Mouse (Mus musculus) hindbrain, postnatal 0 days (tissue): ENCODE measurements around the gene Atp2c1. TPM values are rescaled to one million over a fixed set of nuclear protein-coding genes. Genes with fewer than 3 reads are reported as not detected.

Experiments
- ATAC-seq: fragments of 200-750 bp; cut with Nextera tagmentation; 2 replicates; pipeline ENCODE4 v1.8.0; 2017; ENCODE audit warnings: mild to moderate bottlenecking, moderate TSS enrichment, moderate library complexity
- DNase-seq: peaks from one replicate; pipeline ENCODE4 v3.0.0-alpha.2; 2015; ENCODE audit warnings: low spot score
- H3K27ac ChIP-seq: fragments of 300-500 bp; sonication (generic); 2 replicates; pipeline ENCODE4 v1.5.1; 2014; ENCODE audit warnings: mild to moderate bottlenecking
- H3K27me3 ChIP-seq: fragments of 300-500 bp; sonication (generic); 2 replicates; pipeline ENCODE4 v1.6.1; 2014; ENCODE audit warnings: low read length, mixed read lengths; ENCODE audit not compliant: insufficient read depth
- H3K36me3 ChIP-seq: fragments of 300-500 bp; sonication (generic); 2 replicates; pipeline ENCODE4 v1.6.1; 2014; ENCODE audit warnings: low read length, mixed read lengths; ENCODE audit not compliant: insufficient read depth
- H3K4me1 ChIP-seq: fragments of 300-500 bp; sonication (generic); 2 replicates; pipeline ENCODE4 v1.6.1; 2014; ENCODE audit warnings: antibody characterized with exemption, low read length, mixed read lengths; ENCODE audit not compliant: insufficient read depth
- H3K4me2 ChIP-seq: fragments of 300-500 bp; sonication (generic); 2 replicates; pipeline ENCODE4 v1.6.1; 2014; ENCODE audit warnings: low read depth, mild to moderate bottlenecking, low read length, moderate library complexity, mixed read lengths
- H3K4me3 ChIP-seq: fragments of 300-500 bp; sonication (generic); 2 replicates; pipeline ENCODE4 v1.5.1; 2014; ENCODE audit warnings: low read length
- H3K9ac ChIP-seq: fragments of 300-500 bp; sonication (generic); replicated peaks from 2 replicates; pipeline ENCODE4 v1.6.1; 2014; ENCODE audit warnings: mild to moderate bottlenecking, low read length, moderate library complexity, mixed read lengths
- H3K9me3 ChIP-seq: fragments of 300-500 bp; sonication (generic); 2 replicates; pipeline ENCODE4 v1.6.1; 2016; ENCODE audit warnings: low read length, mixed read lengths
- CTCF ChIP-seq: IDR thresholded peaks from 2 replicates; pipeline ENCODE4 v1.5.1; 2016; ENCODE audit warnings: antibody characterized with exemption, control low read depth, low read depth
- WGBS: fragments of 180-500 bp; shearing (Covaris S2); extraction: QIAGEN DNeasy Blood & Tissue Kit; methylation state at CpG from one replicate; pipeline ENCODE4 v1.1.7; 2014; 5-methylcytosine and 5-hydroxymethylcytosine counted together
- polyA plus RNA-seq: library from polyadenylated mRNA; unstranded; fragments of >200 nt; fragmentation: Nextera tagmentation; extraction: Ambion mirVana; gene quantifications from 2 replicates; pipeline ENCODE4 v1.2.1, GENCODE M21; 2015
- total RNA-seq: library from RNA; depleted of rRNA; stranded (reverse); fragments of >200 nt; gene quantifications from 2 replicates; pipeline ENCODE4 v1.2.3, GENCODE M21; 2014

The Atp2c1 gene
- total and polyA plus RNA-seq, 2 experiments from 2014 or later = 66.0 to 157 TPM

DNA sequence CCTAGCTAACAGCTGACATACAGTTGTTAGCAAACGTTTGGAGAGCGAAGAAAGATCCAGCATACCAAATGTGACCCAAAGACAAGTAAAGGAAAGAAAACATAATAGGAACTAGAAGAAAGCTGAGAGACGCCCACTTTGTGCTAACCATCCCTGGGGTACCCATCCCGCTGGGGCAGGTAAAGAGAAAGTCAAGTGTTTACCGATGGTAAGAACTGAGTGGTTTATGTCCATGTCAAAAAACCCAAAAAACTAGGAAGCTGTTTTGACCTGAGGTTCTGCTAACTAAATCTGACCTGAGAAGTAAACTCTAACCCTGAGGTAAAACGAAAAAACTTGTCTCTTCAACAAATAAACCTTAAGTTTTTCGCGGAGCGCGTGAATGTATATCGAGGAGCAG lies 132.4 kb downstream of the Atp2c1 start:
- ATAC-seq (peak; percentile 31), DNase-seq (no peak)
- peak overlapping the region; percentile 64; the same call in 1 of the 2 replicates for H3K27ac ChIP-seq
- no peaks in the 10 kb centered on the region for H3K36me3 ChIP-seq
- H3K4me1 ChIP-seq = 0 out of 2 replicates have a peak, but pooled peaks cover 3% of the 10 kb centered on the region
- no peak for TF ChIP-seq CTCF
- no peaks in the 10 kb centered on the region for H3K9me3 ChIP-seq
- peak overlapping the region; percentile 50; the same call in 1 of the 2 replicates for H3K9ac ChIP-seq
- peak overlapping the region; percentile 74 for H3K4me2 ChIP-seq
- 10% methylated on average over 11 of the region's 11 CpGs for WGBS
- peak overlapping the region; percentile 68 for H3K4me3 ChIP-seq
- H3K27me3 ChIP-seq = no peaks in the 10 kb centered on the region

DNA sequence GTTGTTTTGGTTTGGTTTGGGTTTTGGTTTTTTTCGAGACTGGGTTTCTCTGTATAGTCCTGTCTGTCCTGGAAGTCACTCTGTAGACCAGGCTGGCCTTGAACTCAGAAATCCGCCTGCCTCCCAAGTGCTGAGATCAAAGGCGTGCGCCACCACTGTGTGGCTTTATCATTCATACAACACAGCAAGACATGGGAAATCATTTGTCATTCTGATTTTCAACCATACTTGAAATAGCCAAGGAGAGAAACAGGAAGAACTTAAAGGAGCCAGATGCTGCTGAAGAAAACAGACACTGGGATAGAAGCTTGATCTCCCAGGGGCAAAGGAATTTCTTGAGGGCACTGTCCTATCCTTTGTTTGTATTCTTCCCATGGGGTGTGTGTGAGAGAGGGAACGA lies 136.5 kb downstream of the Atp2c1 start:
- Histone ChIP-seq H3K4me2 (no peak overlapping the region), H3K36me3 (no peaks in the 10 kb centered on the region), H3K9me3 (no peaks in the 10 kb centered on the region), H3K27me3 (no peaks in the 10 kb centered on the region), H3K9ac (no peak overlapping the region), H3K4me1 (no peaks in the 10 kb centered on the region), H3K27ac (no peak overlapping the region), H3K4me3 (no peak overlapping the region)
- WGBS = 63% methylated on average over 4 of the region's 5 CpGs
- ATAC-seq (no peak), DNase-seq (no peak)
- TF ChIP-seq CTCF = no peak

DNA sequence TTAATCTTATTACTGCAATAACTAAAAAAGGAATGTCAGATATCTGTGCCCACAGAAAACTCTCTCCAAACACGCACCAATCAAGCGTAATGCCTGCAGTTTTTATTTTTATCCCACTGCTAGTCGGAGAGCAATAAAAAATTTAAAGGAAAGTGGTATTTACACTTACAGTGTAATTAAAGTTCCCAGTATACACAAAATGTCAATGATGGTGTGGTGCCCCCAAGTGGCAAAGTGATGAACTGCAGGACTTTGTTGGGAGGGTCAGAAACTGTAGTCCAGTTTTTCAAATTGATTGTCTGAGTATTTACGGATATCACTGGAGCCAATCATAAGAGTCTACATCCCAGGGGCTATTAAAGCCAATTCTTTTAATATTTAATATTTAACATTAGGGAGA lies 137.8 kb downstream of the Atp2c1 start:
- Histone ChIP-seq H3K9ac (no peak overlapping the region), H3K4me3 (no peak overlapping the region), H3K36me3 (no peaks in the 10 kb centered on the region), H3K27ac (no peak overlapping the region), H3K4me1 (no peaks in the 10 kb centered on the region), H3K4me2 (no peak overlapping the region), H3K27me3 (no peaks in the 10 kb centered on the region), H3K9me3 (no peaks in the 10 kb centered on the region)
- DNase-seq = peak; percentile 82
- 12% methylated on average over 4 of the region's 4 CpGs for WGBS
- ATAC-seq = no peak
- TF ChIP-seq CTCF = peak; percentile 90

DNA sequence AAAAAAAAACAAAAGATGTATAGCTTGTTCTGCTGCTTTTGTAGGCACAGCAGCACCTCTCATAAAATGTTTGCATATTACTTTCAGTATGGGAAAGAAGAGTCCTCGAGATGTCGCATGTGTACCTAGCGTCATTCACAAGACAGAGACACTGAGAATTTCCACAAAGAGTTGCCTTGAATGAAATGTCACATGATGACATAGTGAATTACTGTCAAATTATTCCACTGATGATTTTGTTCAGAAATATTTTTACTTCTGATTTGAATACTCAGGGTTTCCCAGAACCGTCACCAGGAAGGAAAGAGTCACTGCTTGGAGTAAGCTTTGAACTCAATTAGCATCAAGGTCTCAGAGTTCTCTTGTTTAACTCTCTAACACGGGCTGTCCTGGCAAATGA lies 139.7 kb downstream of the Atp2c1 start:
- H3K4me1 ChIP-seq = no peaks in the 10 kb centered on the region
- no peak overlapping the region for H3K9ac ChIP-seq
- DNase-seq = no peak
- 86% methylated on average over 5 of the region's 5 CpGs for WGBS
- no peak overlapping the region for H3K4me3 ChIP-seq
- no peak overlapping the region for H3K4me2 ChIP-seq
- no peaks in the 10 kb centered on the region for H3K9me3 ChIP-seq
- no peak overlapping the region for H3K27ac ChIP-seq
- ATAC-seq = no peak
- no peaks in the 10 kb centered on the region for H3K36me3 ChIP-seq
- no peaks in the 10 kb centered on the region for H3K27me3 ChIP-seq
- no peak for TF ChIP-seq CTCF

DNA sequence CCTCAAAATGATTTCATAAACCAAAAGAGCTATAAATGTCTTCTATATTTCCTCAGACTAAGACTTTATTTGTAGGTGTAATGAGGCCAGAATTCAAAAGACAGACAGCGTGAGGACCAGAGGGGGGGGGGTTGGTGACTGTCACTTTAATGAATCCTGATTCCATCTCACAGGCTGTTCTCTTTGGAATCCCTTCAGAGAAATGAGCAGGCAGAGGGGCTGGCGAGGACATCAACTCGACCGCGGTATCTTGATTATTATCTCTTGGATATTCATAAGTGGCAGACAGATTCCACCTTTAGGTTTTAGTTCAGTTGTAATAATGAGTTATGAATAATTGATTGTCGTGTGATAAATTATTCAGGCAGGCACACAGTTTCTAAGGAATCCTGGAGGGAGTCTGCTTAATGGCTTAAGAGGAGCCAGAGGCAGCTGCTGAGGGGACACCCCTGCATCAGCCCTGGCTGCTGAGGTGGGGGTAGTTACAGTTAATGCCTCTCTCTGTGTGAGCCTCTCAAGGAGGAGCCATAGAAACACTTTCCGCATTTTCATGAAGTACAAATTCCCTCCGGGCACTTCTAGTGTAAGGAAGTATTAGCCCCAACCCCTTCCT lies 147.5 kb downstream of the Atp2c1 start:
- no peak overlapping the region for H3K9ac ChIP-seq
- H3K4me2 ChIP-seq = 0 out of 2 replicates have a peak overlapping the region, but pooled peaks have one; percentile 10
- H3K9me3 ChIP-seq = no peaks in the 10 kb centered on the region
- no peaks in the 10 kb centered on the region for H3K4me1 ChIP-seq
- H3K27ac ChIP-seq = no peak overlapping the region
- WGBS = 40% methylated on average over 8 of the region's 8 CpGs
- H3K4me3 ChIP-seq = no peak overlapping the region
- H3K27me3 ChIP-seq = no peaks in the 10 kb centered on the region
- DNase-seq (peak; percentile 19), ATAC-seq (no peak)
- H3K36me3 ChIP-seq = no peaks in the 10 kb centered on the region
- no peak for TF ChIP-seq CTCF

DNA sequence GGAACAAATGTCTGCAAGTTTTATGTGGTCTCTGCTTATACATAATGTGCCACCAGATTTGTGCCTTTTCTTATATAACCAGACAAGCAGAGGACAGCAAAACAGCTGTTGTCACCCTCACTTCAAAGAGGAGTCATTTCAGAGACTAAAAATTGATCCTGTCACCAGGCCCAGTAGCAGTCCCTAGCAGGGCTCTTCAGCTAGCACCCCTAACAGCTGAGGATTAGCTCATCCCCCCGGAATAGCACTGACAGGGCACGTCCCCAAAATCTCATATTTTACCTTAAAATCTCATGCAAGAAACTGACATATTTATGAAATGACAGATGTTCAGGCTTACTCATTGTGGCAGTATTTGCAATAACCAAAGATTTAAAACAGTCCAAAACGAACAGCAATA lies 149.5 kb downstream of the Atp2c1 start:
- Histone ChIP-seq H3K9me3 (no peaks in the 10 kb centered on the region), H3K4me1 (no peaks in the 10 kb centered on the region), H3K27ac (no peak overlapping the region), H3K4me3 (no peak overlapping the region), H3K27me3 (no peaks in the 10 kb centered on the region), H3K9ac (no peak overlapping the region), H3K36me3 (no peaks in the 10 kb centered on the region), H3K4me2 (no peak overlapping the region)
- ATAC-seq (no peak), DNase-seq (no peak)
- WGBS = 72% methylated on average over 3 of the region's 3 CpGs
- TF ChIP-seq CTCF = no peak

DNA sequence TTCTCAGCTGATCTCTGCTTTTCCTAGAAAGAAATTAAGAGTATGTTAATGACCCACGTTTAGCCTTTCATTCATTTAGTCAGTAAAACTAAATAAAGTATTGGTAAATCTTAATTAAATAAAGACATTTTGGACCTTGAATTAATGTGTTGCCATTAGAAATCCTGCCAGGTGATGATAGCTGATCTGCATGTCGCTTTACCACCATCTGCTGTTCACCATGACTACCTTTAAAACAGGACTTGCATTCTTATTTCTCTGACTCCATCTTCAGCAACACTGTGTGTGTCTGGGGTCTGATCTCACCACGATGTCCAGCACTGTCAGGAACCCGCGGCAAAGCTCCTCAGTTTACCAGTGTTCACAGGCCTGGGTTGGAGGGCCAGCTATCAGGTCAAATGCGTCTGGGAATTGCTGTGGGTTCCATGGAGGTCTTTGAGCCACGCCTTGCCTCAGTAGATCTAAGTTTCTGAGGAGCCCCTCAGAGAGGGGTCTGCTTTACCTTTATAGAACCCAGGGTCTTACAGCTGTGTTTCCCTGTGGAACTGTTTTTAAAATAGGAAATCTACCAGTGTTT lies 150.1 kb downstream of the Atp2c1 start:
- Histone ChIP-seq H3K27ac (no peak overlapping the region), H3K9ac (no peak overlapping the region), H3K4me1 (no peaks in the 10 kb centered on the region), H3K4me3 (no peak overlapping the region), H3K27me3 (no peaks in the 10 kb centered on the region), H3K9me3 (no peaks in the 10 kb centered on the region), H3K4me2 (no peak overlapping the region), H3K36me3 (no peaks in the 10 kb centered on the region)
- ATAC-seq = no peak
- DNase-seq = peak; percentile 70
- WGBS = 77% methylated on average over 7 of the region's 7 CpGs
- peak; percentile 81 for TF ChIP-seq CTCF
